Mouse (Mus musculus) intestine, embryonic 15.5 days (tissue): ENCODE measurements around the gene Bbs2. TPM values are rescaled to one million over a fixed set of nuclear protein-coding genes. Genes with fewer than 3 reads are reported as not detected.
"Not testable (repeated sequence)": the region's sequence is repeated elsewhere in the genome, so short reads cannot be mapped to it uniquely, and the experiment has no call there.

ENCODE experiments used
- ATAC-seq: fragments of 200-750 bp; cut with Nextera tagmentation; 2 replicates; pipeline ENCODE4 v1.8.0; 2017; ENCODE audit warnings: moderate TSS enrichment, moderate library complexity
- H3K27ac ChIP-seq: fragments of 300-500 bp; sonication (generic); 2 replicates; pipeline ENCODE4 v1.5.1; 2015; ENCODE audit warnings: mild to moderate bottlenecking, inconsistent platforms
- H3K27me3 ChIP-seq: fragments of 300-500 bp; sonication (generic); replicated peaks from 2 replicates; pipeline ENCODE4 v1.6.1; 2015; ENCODE audit warnings: inconsistent platforms
- H3K36me3 ChIP-seq: fragments of 300-500 bp; sonication (generic); 2 replicates; pipeline ENCODE4 v1.6.1; 2015; ENCODE audit warnings: inconsistent platforms
- H3K4me1 ChIP-seq: fragments of 300-500 bp; sonication (generic); replicated peaks from 2 replicates; pipeline ENCODE4 v1.6.1; 2015; ENCODE audit warnings: inconsistent platforms
- H3K4me2 ChIP-seq: fragments of 300-500 bp; sonication (generic); replicated peaks from 2 replicates; pipeline ENCODE4 v1.6.1; 2015; ENCODE audit warnings: mild to moderate bottlenecking, inconsistent platforms
- H3K4me3 ChIP-seq: fragments of 300-500 bp; sonication (generic); replicated peaks from 2 replicates; pipeline ENCODE4 v1.5.1; 2015; ENCODE audit warnings: inconsistent platforms
- H3K9ac ChIP-seq: fragments of 300-500 bp; sonication (generic); 2 replicates; pipeline ENCODE4 v1.6.1; 2015; ENCODE audit warnings: inconsistent platforms
- H3K9me3 ChIP-seq: fragments of 300-500 bp; sonication (generic); 2 replicates; pipeline ENCODE4 v1.6.1; 2016; ENCODE audit warnings: inconsistent platforms
- WGBS: fragments of 180-500 bp; shearing (Covaris S2); methylation state at CpG from one replicate; pipeline ENCODE4 v1.1.7; 2015; 5-methylcytosine and 5-hydroxymethylcytosine counted together
- polyA plus RNA-seq: library from polyadenylated mRNA; unstranded; fragments of >200 nt; fragmentation: Nextera tagmentation; extraction: Ambion mirVana; gene quantifications from 2 replicates; pipeline ENCODE4 v1.2.1, GENCODE M21; 2015

The Bbs2 gene
- polyA plus RNA-seq, 1 experiment from 2014 or later, result 10.5 TPM

DNA sequence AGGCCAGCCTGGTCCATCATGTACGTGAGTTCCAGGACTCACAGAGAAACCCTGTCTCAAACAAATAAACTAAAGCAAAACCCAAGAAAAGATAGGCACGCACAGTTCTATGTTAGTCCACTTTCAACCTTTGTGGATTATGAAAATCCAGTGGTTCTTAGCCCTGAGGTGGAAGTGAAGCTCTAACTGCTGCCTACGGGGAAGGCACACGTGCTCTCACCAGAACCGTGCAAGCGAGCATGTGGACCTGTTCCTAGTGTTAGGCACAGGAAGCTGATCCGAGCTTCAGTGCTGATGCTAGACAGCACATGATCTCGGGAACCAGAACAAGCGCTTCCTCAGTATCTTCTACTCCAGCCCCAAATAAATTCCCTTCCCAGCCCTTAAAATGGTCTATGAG is 5.9 kb downstream of the Bbs2 start:
- H3K9me3 ChIP-seq, result no peaks in the 10 kb centered on the region
- H3K27ac ChIP-seq, result no peak overlapping the region
- 78% methylated on average over 9 of the region's 9 CpGs for WGBS
- H3K36me3 ChIP-seq, result no peaks in the 10 kb centered on the region
- H3K4me3 ChIP-seq, result no peak overlapping the region
- H3K9ac ChIP-seq, result no peak overlapping the region
- no peaks in the 10 kb centered on the region for H3K27me3 ChIP-seq
- no peaks in the 10 kb centered on the region for H3K4me1 ChIP-seq
- no peak overlapping the region for H3K4me2 ChIP-seq
- no peak for ATAC-seq

DNA sequence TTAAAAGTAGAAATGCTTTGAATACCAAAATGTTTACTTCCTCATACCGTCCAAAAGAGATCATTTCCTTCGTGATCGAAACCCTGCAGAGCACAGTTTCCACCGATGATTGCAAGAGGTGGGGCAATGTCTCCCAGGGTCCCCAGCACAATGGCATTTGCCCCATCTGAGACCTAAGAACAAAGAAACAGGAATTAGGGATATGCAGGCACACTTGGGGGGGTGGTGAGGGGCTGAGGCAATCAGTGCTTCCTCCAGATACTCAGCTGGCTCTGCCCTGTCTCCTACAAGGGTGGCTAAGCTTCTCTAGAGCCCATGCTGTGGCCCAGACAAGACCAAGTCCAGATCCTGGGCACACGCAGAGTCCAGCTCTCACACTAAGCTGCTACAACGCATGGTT is 9.0 kb downstream of the Bbs2 start:
- no peak for ATAC-seq
- Histone ChIP-seq H3K9me3 (no peaks in the 10 kb centered on the region), H3K4me3 (no peak overlapping the region), H3K9ac (no peak overlapping the region), H3K4me2 (no peak overlapping the region), H3K4me1 (no peaks in the 10 kb centered on the region), H3K36me3 (no peaks in the 10 kb centered on the region), H3K27ac (no peak overlapping the region), H3K27me3 (no peaks in the 10 kb centered on the region)
- 61% methylated on average over 6 of the region's 6 CpGs for WGBS

DNA sequence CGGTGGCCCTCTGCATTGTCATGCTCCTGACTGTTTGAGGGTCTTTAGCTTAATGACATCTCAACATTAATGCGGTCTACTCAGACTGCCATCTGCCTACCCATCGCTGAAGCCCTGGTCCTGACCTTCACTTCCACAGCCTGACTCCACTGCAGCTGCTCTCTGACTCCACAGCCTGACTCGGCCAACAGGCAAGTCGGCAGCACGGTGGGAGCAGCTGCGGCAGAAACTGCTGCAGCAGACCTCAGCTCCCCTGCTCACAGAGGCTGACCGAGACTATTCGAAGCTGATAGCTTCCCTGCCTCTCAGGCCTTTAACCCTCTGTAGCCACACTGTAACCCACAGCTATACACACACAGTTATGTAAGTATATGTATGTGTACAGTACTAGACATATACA is 10.8 kb downstream of the Bbs2 start:
- 89% methylated on average over 9 of the region's 9 CpGs for WGBS
- Histone ChIP-seq H3K4me1 (no peaks in the 10 kb centered on the region), H3K27me3 (no peaks in the 10 kb centered on the region), H3K4me2 (no peak overlapping the region), H3K9ac (no peak overlapping the region), H3K9me3 (no peaks in the 10 kb centered on the region), H3K27ac (no peak overlapping the region), H3K36me3 (no peaks in the 10 kb centered on the region), H3K4me3 (no peak overlapping the region)
- no peak for ATAC-seq

GRCm38 (mm10) chr8:94076461-94077192 is 22.1 kb downstream of the Bbs2 start:
- Histone ChIP-seq H3K4me2 (no peak overlapping the region), H3K27ac (no peak overlapping the region), H3K36me3 (no peaks in the 10 kb centered on the region), H3K9ac (no peak overlapping the region), H3K9me3 (no peaks in the 10 kb centered on the region), H3K4me1 (no peaks in the 10 kb centered on the region), H3K4me3 (no peak overlapping the region), H3K27me3 (no peaks in the 10 kb centered on the region)
- 90% methylated on average over 12 of the region's 12 CpGs for WGBS
- ATAC-seq, result no peak

DNA sequence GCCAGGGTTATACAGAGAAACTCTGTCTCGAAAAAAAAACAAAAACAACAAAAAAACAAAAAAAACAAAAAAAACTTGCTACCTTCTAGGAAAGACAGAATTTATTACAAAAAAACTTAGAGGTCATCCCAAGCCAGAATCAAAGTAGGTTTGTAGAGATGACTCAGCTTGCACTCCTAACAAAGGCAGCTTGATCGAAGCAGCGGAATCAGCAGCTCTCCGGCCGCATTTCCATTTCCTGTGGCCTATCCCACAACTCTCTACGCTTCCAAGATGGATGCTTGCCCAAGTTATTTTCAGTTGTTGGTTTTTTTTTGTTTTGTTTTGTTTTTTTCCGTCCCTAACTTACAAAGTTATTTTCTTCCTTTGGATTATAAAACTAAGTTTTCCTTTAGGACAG is 29.9 kb downstream of the Bbs2 start:
- H3K9ac ChIP-seq, result no peak overlapping the region
- no peak overlapping the region for H3K4me3 ChIP-seq
- no peaks in the 10 kb centered on the region for H3K4me1 ChIP-seq
- WGBS, result 94% methylated on average over 7 of the region's 7 CpGs
- H3K27ac ChIP-seq, result no peak overlapping the region
- H3K9me3 ChIP-seq, result no peaks in the 10 kb centered on the region
- no peak for ATAC-seq
- H3K36me3 ChIP-seq, result peaks cover 4% of the 10 kb centered on the region; the same call in 1 of the 2 replicates
- H3K27me3 ChIP-seq, result no peaks in the 10 kb centered on the region
- no peak overlapping the region for H3K4me2 ChIP-seq

DNA sequence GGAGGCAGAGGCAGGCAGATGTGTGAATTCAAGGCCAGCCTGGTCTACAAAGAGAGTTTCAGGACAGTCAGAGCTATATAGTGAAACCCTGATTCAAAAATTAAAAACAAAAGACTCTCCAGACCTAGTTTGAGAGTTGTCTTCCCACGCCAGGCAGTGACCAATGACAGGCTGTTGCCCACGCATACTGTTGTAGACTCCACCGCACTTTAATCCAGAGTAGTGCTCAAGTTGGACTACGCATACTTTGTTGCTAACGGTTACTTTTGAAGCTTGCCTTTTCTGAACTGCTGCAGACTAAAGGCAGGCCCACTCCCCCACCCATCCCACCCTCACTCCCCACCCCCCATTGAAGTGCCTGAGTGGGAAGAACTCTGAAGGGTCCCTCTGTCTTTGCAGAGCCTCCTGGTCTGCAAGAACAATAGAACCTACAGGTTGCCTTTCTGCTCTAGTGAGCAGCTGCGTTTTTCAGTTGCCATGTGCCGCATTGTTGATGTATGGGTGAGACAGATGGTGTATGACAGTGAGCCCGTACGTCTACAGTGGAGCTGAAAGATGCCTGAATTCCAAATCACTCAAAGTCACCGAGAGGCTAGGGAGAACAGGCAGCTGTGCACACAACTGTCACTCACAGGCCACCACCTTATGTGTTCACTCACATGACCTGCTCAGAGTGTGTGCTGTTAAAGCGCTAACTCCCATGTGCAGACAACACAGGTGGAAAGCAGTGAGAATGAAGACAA is 32.4 kb downstream of the Bbs2 start:
- no peak for ATAC-seq
- Histone ChIP-seq H3K4me3 (no peak overlapping the region), H3K27ac (no peak overlapping the region), H3K27me3 (no peaks in the 10 kb centered on the region), H3K4me2 (no peak overlapping the region), H3K9ac (no peak overlapping the region), H3K9me3 (no peaks in the 10 kb centered on the region), H3K36me3 (peaks cover 8% of the 10 kb centered on the region), H3K4me1 (no peaks in the 10 kb centered on the region)
- 81% methylated on average over 11 of the region's 11 CpGs for WGBS

DNA sequence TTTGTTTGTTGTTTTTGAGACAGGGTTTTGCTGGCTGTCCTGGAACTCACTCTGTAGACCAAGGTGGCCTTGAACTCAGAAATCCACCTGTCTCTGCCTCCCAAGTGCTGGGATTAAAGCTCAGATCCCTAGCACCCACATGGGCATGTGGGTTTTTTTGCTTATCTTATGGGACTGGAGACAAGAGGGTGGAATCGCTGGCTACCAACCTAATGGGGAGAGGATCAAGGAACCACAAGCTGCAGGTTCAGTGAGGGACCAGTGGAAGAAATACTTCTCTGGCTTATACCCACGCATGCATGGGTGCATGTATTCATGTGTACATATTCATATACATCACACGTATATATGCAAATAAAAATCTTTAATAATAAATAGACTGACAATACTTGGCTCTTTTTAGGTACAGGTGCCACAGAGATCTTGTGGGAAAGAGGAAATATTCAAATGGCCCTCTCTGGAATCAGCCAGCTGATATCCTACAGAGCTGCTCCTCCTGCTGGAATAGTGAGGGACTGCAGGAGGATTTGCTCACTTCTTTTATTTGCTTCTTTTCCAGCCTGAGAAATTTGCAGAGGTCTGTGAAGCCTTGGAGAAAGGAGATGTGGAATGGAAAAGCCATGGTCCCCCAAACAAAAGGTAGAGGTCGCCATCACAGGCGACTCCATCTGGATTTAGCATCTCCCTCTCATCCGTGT is 41.4 kb downstream of the Bbs2 start:
- whole genome bisulfite sequencing, result 60% methylated on average over 6 of the region's 6 CpGs
- Histone ChIP-seq H3K4me1 (no peaks in the 10 kb centered on the region), H3K9ac (no peak overlapping the region), H3K9me3 (no peaks in the 10 kb centered on the region), H3K27ac (no peak overlapping the region), H3K36me3 (peaks cover 6% of the 10 kb centered on the region; the same call in 1 of the 2 replicates), H3K4me2 (no peak overlapping the region), H3K4me3 (no peak overlapping the region), H3K27me3 (no peaks in the 10 kb centered on the region)
- ATAC-seq, result no peak

DNA sequence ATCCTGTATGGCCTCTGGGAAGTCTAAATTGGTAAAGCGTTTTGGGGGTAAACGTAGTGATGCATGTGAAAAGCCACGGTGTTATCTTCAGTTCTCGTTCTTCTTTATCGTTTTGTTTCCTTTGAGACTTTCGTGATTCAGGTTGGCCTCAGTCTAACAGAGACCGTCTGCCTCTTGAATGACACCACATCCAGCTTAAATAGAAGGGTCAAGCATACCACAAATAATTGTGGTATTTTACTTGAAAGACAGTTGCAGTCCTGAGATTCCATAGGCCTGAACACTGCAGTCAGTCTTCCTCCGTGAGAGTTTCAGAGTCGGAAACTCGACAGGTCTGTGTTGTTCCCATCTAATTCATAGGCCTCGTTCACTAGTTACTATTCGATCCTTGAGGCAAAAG is 46.0 kb downstream of the Bbs2 start:
- Histone ChIP-seq H3K27me3 (no peaks in the 10 kb centered on the region), H3K4me1 (no peaks in the 10 kb centered on the region), H3K9me3 (no peaks in the 10 kb centered on the region), H3K36me3 (peaks cover 3% of the 10 kb centered on the region; the same call in 1 of the 2 replicates), H3K27ac (no peak overlapping the region), H3K4me2 (no peak overlapping the region), H3K4me3 (no peak overlapping the region), H3K9ac (no peak overlapping the region)
- WGBS, result 90% methylated on average over 12 of the region's 12 CpGs
- ATAC-seq, result no peak

DNA sequence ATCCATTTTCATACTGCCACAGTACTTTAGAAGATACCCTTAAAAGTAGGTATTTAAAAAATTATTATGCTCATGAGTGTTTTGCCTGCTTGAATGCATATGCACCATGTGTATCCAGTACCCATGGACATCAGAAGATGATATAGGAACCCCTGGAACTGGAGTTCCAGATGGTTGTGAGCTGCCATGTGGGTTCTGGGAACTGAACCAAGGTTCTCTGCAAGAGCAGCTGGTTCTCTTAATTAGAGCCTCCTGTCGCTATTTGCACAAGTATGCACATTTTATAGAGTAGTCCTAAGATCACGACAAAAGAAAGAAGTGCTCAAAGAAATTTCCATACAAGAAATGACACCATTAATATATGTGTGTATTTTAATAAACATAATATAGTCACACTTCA is 50.9 kb downstream of the Bbs2 start:
- Histone ChIP-seq H3K4me1 (no peaks in the 10 kb centered on the region), H3K9me3 (no peaks in the 10 kb centered on the region), H3K27ac (no peak overlapping the region), H3K9ac (no peak overlapping the region), H3K4me3 (no peak overlapping the region), H3K36me3 (no peaks in the 10 kb centered on the region), H3K4me2 (no peak overlapping the region), H3K27me3 (no peaks in the 10 kb centered on the region)
- ATAC-seq, result no peak
- WGBS, result 73% methylated on average over 2 of the region's 2 CpGs

DNA sequence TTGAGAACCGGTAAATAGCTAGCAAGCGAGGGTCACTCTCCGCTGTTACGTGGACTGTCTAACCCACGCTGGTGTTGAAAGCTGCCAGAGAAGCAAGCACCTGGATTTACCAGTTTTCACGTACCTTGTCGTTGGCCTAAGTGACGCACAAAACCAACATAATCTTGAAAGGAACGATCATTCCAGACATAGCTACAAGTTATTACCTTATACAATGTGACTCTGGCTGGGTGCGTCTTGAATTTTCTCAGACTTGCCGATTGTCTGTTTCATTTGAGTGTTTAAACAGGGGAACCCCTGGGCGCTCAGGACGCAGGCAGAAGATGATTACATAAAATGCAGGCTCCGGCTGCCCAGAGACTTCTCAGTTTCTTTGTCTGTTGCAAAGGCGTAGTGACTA is 60.9 kb downstream of the Bbs2 start:
- no peak for ATAC-seq
- WGBS, result 5% methylated on average over 15 of the region's 15 CpGs
- Histone ChIP-seq H3K9ac (peak overlapping the region; percentile 64), H3K9me3 (no peaks in the 10 kb centered on the region), H3K4me1 (peaks cover 8% of the 10 kb centered on the region; the same call in 1 of the 2 replicates), H3K36me3 (no peaks in the 10 kb centered on the region), H3K4me2 (peak overlapping the region; percentile 77), H3K27ac (no peak overlapping the region), H3K27me3 (no peaks in the 10 kb centered on the region), H3K4me3 (peak overlapping the region; percentile 87)

DNA sequence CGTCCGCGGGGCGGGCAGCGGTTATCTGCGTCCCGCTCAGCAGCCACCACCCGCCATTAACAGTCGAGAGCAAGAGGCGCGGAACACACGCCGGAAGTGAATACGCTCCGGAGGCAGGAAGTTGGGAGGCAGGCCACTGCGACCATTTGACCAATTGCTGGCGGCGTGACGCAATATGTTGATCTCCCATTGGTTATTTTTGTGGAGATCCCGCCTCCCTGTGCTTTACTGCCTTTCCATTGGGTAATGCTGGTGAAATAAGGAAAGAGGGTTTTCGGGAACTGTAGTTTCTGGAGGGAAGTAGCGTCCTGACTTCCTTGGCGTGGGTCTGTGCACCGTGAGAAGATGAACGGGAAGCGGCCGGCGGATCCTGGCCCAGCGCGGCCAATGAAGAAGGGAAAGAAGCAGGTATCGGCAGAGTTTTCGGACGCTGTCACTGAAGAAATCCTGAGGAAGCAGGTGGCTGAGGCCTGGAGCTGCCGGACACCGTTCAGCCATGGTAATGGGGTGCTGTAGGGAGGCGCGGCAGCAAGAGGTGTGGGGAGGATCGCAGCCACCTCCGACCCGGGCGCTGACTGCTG is 61.7 kb downstream of the Bbs2 start, which contains the start of the genes Nudt21 and Ogfod1:
Nudt21 (minus strand) TSS at position 88 of the 581 bp plus-strand sequence.
Ogfod1 (plus strand) TSS at position 255 of the 581 bp plus-strand sequence.
- Histone ChIP-seq H3K9ac (peak within 1 kb of the TSS; percentile 64), H3K27ac (peak within 1 kb of the TSS; percentile 79), H3K27me3 (no peaks in the 10 kb centered on the region), H3K4me2 (peak within 1 kb of the TSS; percentile 77), H3K9me3 (no peaks in the 10 kb centered on the region), H3K4me1 (peaks cover 8% of the 10 kb centered on the region; the same call in 1 of the 2 replicates), H3K4me3 (peak within 1 kb of the TSS; percentile 87), H3K36me3 (no peaks in the 10 kb centered on the region)
- peak; percentile 99 for ATAC-seq
- under 1% methylated on average over 41 of the region's 41 CpGs for WGBS

GRCm38 (mm10) chr8:94036541-94036940 is 62.2 kb downstream of the Bbs2 start:
- H3K27me3 ChIP-seq, H3K9me3 ChIP-seq, H3K36me3 ChIP-seq, H3K4me1 ChIP-seq: not testable (repeated sequence)
- H3K4me3 ChIP-seq, result peak overlapping the region; percentile 87
- H3K9ac ChIP-seq, result peak overlapping the region; percentile 51
- peak overlapping the region; percentile 75 for H3K4me2 ChIP-seq
- ATAC-seq, result peak; percentile 94
- WGBS, result under 1% methylated on average over 27 of the region's 32 CpGs
- H3K27ac ChIP-seq, result peak overlapping the region; percentile 79
